Mouse (Mus musculus) heart, postnatal 0 days (tissue): ENCODE data around the gene Lrrc20.

Experiments used
- CTCF ChIP-seq: IDR thresholded peaks from 2 replicates; pipeline ENCODE4 v1.5.1; 2016; ENCODE audit warnings: antibody characterized with exemption, control low read depth, low read depth
- EP300 ChIP-seq: IDR thresholded peaks from 2 replicates; pipeline ENCODE4 v1.6.1; 2016; ENCODE audit warnings: antibody characterized with exemption, low read depth

- TF ChIP-seq CTCF (no peak), EP300 (no peak)
Observed at GRCm38 (mm10) chr10:61447581-61448353, 27.8 kb upstream of the Lrrc20 start.
